Mouse (Mus musculus): ENCODE data around the gene Adam22. TPM values are rescaled to one million over a fixed set of nuclear protein-coding genes. Genes with fewer than 3 reads are reported as not detected.

The Adam22 gene
- polyA plus RNA-seq, 1 experiment from 2014 or later = 11.5 TPM

DNA sequence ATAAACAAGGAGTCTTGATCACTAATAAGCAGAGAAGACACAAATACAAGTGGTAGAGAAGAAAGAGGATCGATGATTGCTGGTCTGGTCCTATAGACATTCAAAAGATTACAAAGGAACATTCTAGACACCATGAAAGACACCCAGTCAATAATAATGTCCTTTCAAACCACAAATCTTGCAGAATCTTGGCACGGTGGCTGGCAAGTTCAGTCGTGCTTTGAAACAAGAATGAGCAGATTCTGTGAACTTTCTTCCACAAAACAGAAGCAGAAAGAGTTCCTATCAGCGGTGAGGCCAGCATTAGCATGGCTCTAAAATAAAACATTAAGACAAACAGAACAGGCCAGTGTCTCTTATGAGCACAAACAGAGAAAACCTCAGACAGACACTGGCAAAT is 5.5 kb upstream of the Adam22 start:
- Histone ChIP-seq H3K4me1 (ENCODE audit: control insufficient read depth in 2 of 2, insufficient read depth in 2 of 2, low read length in 2 of 2) (no peaks in the 10 kb centered on the region), H3K27me3 (ENCODE audit: control insufficient read depth, insufficient read depth, low read length) (0 out of 2 replicates have a peak, but pooled peaks cover under 1% of the 10 kb centered on the region), H3K27ac (replicated peaks in 1 of 2; ENCODE audit: control insufficient read depth in 1 of 2, insufficient read depth in 1 of 2, low read depth in 2 of 2, low read length in 2 of 2) (no peak overlapping the region), H3K4me2 (ENCODE audit: low read length) (no peak overlapping the region), H3K9me3 (ENCODE audit: control insufficient read depth, low read length) (no peaks in the 10 kb centered on the region), H3K9ac (ENCODE audit: low read length) (no peak overlapping the region), H3K4me3 (ENCODE audit: control insufficient read depth in 1 of 2, insufficient read depth in 1 of 2, low read depth in 1 of 2, low read length in 2 of 2) (no peak overlapping the region), H3K36me3 (ENCODE audit: control insufficient read depth, insufficient read depth, low read length) (no peaks in the 10 kb centered on the region)
- no peak for ATAC-seq (ENCODE audit: insufficient number of reproducible peaks, insufficient read depth, low FRiP score, low read depth)
- WGBS = 77% methylated on average over 4 of the region's 4 CpGs

DNA sequence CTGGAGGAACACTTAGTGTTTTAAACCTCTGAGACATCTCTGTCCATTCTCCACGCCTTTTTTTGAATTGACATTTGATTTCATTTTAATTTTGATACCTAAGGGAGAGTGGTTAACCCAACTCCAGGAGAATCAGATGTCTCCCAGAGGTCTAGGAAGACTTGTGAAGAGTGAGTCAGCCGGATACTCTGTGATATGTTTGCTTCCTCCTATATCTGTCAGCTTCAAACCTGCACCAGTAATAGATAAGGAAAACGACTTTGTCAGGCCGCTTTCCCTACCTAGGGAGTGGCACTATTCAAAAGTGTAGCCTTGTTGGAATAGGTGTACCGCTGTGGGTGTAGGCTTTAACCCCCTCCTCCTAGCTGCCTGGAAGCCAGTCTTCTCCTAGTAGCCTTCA is 821 bp upstream of the Adam22 start:
- Histone ChIP-seq H3K4me1 (ENCODE audit: control insufficient read depth in 2 of 2, insufficient read depth in 2 of 2, low read length in 2 of 2) (peaks cover 0 to 6% of the 10 kb centered on the region in 2 experiments; a peak in 2 of 4 replicates), H3K4me3 (ENCODE audit: control insufficient read depth in 1 of 2, insufficient read depth in 1 of 2, low read depth in 1 of 2, low read length in 2 of 2) (no peak overlapping the region), H3K27me3 (ENCODE audit: control insufficient read depth, insufficient read depth, low read length) (0 out of 2 replicates have a peak, but pooled peaks cover 3% of the 10 kb centered on the region), H3K9me3 (ENCODE audit: control insufficient read depth, low read length) (no peaks in the 10 kb centered on the region), H3K27ac (replicated peaks in 1 of 2; ENCODE audit: control insufficient read depth in 1 of 2, insufficient read depth in 1 of 2, low read depth in 2 of 2, low read length in 2 of 2) (no peak overlapping the region), H3K9ac (ENCODE audit: low read length) (no peak overlapping the region), H3K4me2 (ENCODE audit: low read length) (no peak overlapping the region), H3K36me3 (ENCODE audit: control insufficient read depth, insufficient read depth, low read length) (no peaks in the 10 kb centered on the region)
- ATAC-seq (ENCODE audit: insufficient number of reproducible peaks, insufficient read depth, low FRiP score, low read depth) = no peak
- WGBS = 65% methylated on average over 5 of the region's 5 CpGs

DNA sequence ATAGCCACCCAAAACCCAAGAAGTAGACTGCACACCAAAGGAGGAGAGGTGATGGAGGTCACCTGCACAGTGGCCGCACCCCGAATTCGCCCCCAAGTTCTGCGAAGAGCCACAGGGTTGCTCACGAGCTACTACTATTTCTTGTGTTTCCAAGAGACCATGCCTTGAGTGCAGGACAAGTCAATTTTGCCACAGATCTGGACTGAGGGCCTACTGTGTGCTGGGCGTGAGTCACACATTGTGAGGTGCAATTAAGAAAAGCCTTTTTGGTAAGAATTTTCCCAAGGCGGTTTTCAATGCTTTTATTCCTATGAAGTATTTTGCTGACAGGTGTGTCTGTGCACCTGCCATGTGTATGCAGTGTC is 350 bp upstream of the Adam22 start:
- Histone ChIP-seq H3K27me3 (ENCODE audit: control insufficient read depth, insufficient read depth, low read length) (0 out of 2 replicates have a peak, but pooled peaks cover 3% of the 10 kb centered on the region), H3K9ac (ENCODE audit: low read length) (peak overlapping the region; percentile 86), H3K9me3 (ENCODE audit: control insufficient read depth, low read length) (no peaks in the 10 kb centered on the region), H3K4me1 (ENCODE audit: control insufficient read depth in 2 of 2, insufficient read depth in 2 of 2, low read length in 2 of 2) (peaks cover 0 to 6% of the 10 kb centered on the region in 2 experiments; a peak in 2 of 4 replicates), H3K36me3 (ENCODE audit: control insufficient read depth, insufficient read depth, low read length) (no peaks in the 10 kb centered on the region), H3K4me3 (ENCODE audit: control insufficient read depth in 1 of 2, insufficient read depth in 1 of 2, low read depth in 1 of 2, low read length in 2 of 2) (peak overlapping the region; percentile 80 to 90), H3K4me2 (ENCODE audit: low read length) (peak overlapping the region; percentile 93), H3K27ac (replicated peaks in 1 of 2; ENCODE audit: control insufficient read depth in 1 of 2, insufficient read depth in 1 of 2, low read depth in 2 of 2, low read length in 2 of 2) (no peak overlapping the region)
- WGBS = 38% methylated on average over 7 of the region's 7 CpGs
- ATAC-seq (ENCODE audit: insufficient number of reproducible peaks, insufficient read depth, low FRiP score, low read depth) = no peak

DNA sequence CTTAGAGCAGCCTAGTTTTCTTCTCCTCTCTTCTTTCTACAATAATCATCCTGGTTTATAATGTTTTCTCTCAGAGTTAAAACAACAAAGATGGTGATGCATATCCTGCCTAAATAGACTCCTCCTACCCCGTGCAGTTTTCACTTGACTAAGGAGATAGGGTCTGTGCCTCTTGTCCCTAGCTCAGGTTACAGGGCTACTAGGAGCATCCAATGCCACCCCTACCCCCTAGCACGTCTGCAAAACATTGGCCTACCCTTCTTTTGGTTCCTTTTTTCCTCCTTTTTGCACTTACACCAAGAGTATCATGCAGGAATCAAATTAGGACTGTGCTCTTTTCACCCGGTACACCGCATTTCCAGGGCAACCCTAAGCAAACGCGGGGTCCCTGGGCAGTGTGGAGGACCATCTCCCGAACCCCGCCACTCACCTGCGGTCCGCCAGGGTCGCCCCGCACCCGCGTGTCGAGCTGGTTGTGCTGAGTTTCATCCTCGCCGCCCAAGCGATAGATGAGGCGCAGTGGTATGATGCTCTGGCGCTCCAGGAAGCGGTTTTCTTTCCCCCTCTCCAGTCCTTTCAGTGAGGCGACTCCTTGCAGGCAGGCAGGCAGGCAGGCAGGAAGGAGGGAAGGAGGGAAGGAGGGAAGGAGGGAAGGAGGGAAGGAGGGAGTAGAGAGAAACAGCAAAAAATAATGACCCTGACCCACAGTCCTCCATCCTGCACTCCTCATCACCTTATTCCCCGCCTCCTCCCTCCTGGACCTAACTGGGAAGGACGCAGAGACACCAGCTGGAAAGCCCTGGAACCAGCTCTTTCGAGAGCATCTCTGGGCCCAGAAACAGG is 968 bp downstream of the Adam22 start:
- H3K9me3 ChIP-seq (ENCODE audit: control insufficient read depth, low read length) = no peaks in the 10 kb centered on the region
- peak overlapping the region; percentile 93 for H3K4me2 ChIP-seq (ENCODE audit: low read length)
- H3K4me1 ChIP-seq (ENCODE audit: control insufficient read depth in 2 of 2, insufficient read depth in 2 of 2, low read length in 2 of 2) = peaks cover 0 to 6% of the 10 kb centered on the region in 2 experiments; a peak in 2 of 4 replicates
- peak overlapping the region; percentile 86 for H3K9ac ChIP-seq (ENCODE audit: low read length)
- ATAC-seq (ENCODE audit: insufficient number of reproducible peaks, insufficient read depth, low FRiP score, low read depth) = no peak
- H3K36me3 ChIP-seq (ENCODE audit: control insufficient read depth, insufficient read depth, low read length) = no peaks in the 10 kb centered on the region
- 3% methylated on average over 25 of the region's 25 CpGs for WGBS
- 0 out of 2 replicates have a peak, but pooled peaks cover 3% of the 10 kb centered on the region for H3K27me3 ChIP-seq (ENCODE audit: control insufficient read depth, insufficient read depth, low read length)
- H3K4me3 ChIP-seq (ENCODE audit: control insufficient read depth in 1 of 2, insufficient read depth in 1 of 2, low read depth in 1 of 2, low read length in 2 of 2) = peak overlapping the region; percentile 80 to 90
- H3K27ac ChIP-seq (replicated peaks in 1 of 2; ENCODE audit: control insufficient read depth in 1 of 2, insufficient read depth in 1 of 2, low read depth in 2 of 2, low read length in 2 of 2) = no peak overlapping the region

DNA sequence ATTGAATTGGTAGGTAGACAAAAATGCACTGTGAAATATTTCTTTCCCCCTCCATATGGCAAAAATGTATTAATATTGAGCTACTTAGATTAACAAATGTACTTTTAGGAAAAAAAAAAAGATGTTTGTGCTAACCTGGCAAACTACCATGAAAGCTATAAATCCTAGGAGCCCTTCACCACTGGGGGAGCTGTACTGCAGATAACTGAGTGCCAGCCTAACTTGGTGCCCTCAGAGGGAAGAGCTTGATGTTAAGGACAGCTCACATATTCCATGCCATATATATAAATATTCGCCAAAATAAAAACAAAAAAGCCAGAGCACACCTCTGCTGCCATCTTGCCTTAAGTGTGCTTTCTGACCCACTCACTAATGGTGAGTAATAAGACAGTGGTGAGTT is 5.6 kb downstream of the Adam22 start:
- ATAC-seq (ENCODE audit: insufficient number of reproducible peaks, insufficient read depth, low FRiP score, low read depth) = no peak
- Histone ChIP-seq H3K4me1 (ENCODE audit: control insufficient read depth in 2 of 2, insufficient read depth in 2 of 2, low read length in 2 of 2) (peaks cover 6 to 14% of the 10 kb centered on the region in 2 experiments), H3K9ac (ENCODE audit: low read length) (no peak overlapping the region), H3K4me3 (ENCODE audit: control insufficient read depth in 1 of 2, insufficient read depth in 1 of 2, low read depth in 1 of 2, low read length in 2 of 2) (no peak overlapping the region), H3K27me3 (ENCODE audit: control insufficient read depth, insufficient read depth, low read length) (no peaks in the 10 kb centered on the region), H3K36me3 (ENCODE audit: control insufficient read depth, insufficient read depth, low read length) (no peaks in the 10 kb centered on the region), H3K27ac (replicated peaks in 1 of 2; ENCODE audit: control insufficient read depth in 1 of 2, insufficient read depth in 1 of 2, low read depth in 2 of 2, low read length in 2 of 2) (no peak overlapping the region), H3K9me3 (ENCODE audit: control insufficient read depth, low read length) (no peaks in the 10 kb centered on the region), H3K4me2 (ENCODE audit: low read length) (no peak overlapping the region)
- WGBS = 24% methylated on average over 1 of the region's 1 CpGs

DNA sequence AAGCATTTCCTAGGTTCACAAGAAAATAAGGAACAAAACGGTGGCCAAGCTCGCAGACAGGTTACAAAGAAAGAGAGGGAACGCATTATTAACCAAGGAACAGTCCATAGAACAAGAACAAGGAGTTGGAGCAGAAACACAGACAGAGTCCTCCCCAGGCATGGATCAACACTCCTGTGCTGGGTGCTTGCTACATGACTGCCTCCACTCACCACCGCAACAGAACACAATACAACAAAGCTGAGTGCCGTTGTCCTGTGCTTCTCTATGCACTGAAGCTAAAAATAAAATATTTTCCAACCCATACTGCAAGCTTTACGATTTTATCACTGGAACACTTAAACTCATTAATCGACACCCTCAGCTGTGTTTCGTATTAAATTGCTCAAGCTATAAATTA is 10.3 kb downstream of the Adam22 start:
- Histone ChIP-seq H3K36me3 (ENCODE audit: control insufficient read depth, insufficient read depth, low read length) (no peaks in the 10 kb centered on the region), H3K9ac (ENCODE audit: low read length) (no peak overlapping the region), H3K4me1 (ENCODE audit: control insufficient read depth in 2 of 2, insufficient read depth in 2 of 2, low read length in 2 of 2) (peaks cover 15 to 18% of the 10 kb centered on the region in 2 experiments), H3K4me2 (ENCODE audit: low read length) (peak overlapping the region; percentile 35), H3K27ac (replicated peaks in 1 of 2; ENCODE audit: control insufficient read depth in 1 of 2, insufficient read depth in 1 of 2, low read depth in 2 of 2, low read length in 2 of 2) (peak overlapping the region; percentile 54 to 69), H3K4me3 (ENCODE audit: control insufficient read depth in 1 of 2, insufficient read depth in 1 of 2, low read depth in 1 of 2, low read length in 2 of 2) (no peak overlapping the region), H3K27me3 (ENCODE audit: control insufficient read depth, insufficient read depth, low read length) (no peaks in the 10 kb centered on the region), H3K9me3 (ENCODE audit: control insufficient read depth, low read length) (no peaks in the 10 kb centered on the region)
- 34% methylated on average over 8 of the region's 8 CpGs for WGBS
- ATAC-seq (ENCODE audit: insufficient number of reproducible peaks, insufficient read depth, low FRiP score, low read depth) = no peak

DNA sequence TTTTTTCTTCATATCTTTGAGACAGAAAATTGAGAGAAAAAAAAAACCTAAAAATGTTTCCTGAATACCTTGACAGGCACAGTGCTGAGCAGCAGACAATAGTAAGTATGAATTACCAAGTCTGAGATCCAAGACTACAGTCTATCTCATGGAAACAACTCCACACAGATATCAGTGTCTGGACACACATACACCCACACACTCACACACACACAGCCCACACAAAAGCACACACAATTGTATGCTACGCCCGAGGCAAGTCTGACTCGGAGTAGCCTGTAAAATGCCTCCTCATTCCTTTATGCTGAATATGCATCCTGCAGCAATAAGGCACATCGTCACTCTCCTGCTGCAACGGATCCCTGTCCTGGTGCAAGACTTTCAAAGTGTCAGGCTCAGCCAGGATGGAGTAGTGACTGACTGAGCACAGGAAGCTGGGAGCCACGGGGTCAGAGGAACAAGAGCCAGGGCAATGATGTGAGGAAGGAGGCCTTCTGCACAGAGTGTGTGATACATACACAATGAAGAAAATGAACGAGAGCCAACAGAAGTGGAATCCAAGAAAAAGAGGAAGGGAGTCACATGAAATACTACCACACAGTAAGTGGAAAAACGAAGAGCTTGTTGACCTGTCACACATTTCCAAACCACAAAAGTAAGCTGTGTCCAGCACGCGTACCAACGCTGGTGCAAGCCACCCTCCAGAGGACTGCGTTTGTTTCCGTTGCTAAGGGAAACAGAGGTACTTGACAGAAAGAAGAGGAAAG is 10.9 kb downstream of the Adam22 start:
- Histone ChIP-seq H3K4me1 (ENCODE audit: control insufficient read depth in 2 of 2, insufficient read depth in 2 of 2, low read length in 2 of 2) (peaks cover 15 to 18% of the 10 kb centered on the region in 2 experiments), H3K27me3 (ENCODE audit: control insufficient read depth, insufficient read depth, low read length) (no peaks in the 10 kb centered on the region), H3K27ac (replicated peaks in 1 of 2; ENCODE audit: control insufficient read depth in 1 of 2, insufficient read depth in 1 of 2, low read depth in 2 of 2, low read length in 2 of 2) (peak overlapping the region; percentile 54 to 69), H3K4me2 (ENCODE audit: low read length) (peak overlapping the region; percentile 35), H3K4me3 (ENCODE audit: control insufficient read depth in 1 of 2, insufficient read depth in 1 of 2, low read depth in 1 of 2, low read length in 2 of 2) (no peak overlapping the region), H3K36me3 (ENCODE audit: control insufficient read depth, insufficient read depth, low read length) (no peaks in the 10 kb centered on the region), H3K9ac (ENCODE audit: low read length) (peak overlapping the region; percentile 21; the same call in 1 of the 2 replicates), H3K9me3 (ENCODE audit: control insufficient read depth, low read length) (no peaks in the 10 kb centered on the region)
- ATAC-seq (ENCODE audit: insufficient number of reproducible peaks, insufficient read depth, low FRiP score, low read depth) = peak; percentile 57; the same call in 1 of the 2 replicates
- WGBS = 24% methylated on average over 13 of the region's 13 CpGs
